Mouse (Mus musculus): Measurements from ENCODE around the gene Snx19.

The Snx19 gene

GRCm38 (mm10) chr9:30456250-30456649 lies 29.3 kb downstream of the Snx19 start:
- CTCF ChIA-PET: interaction anchor here in 1 of 4 experiments (2.2 kb wide), 1 partner anchor 480 kb away, joined by 4 read pairs; no protein-coding TSS in a partner anchor
- POLR2A ChIA-PET: interaction anchor here in 2 of 4 experiments (0.6 to 1.4 kb wide), 2 partner anchors 466 to 1223 kb away, joined by 3 to 4 read pairs; partner anchors contain the start of gene Adamts15 (in 1 of the 2)

DNA sequence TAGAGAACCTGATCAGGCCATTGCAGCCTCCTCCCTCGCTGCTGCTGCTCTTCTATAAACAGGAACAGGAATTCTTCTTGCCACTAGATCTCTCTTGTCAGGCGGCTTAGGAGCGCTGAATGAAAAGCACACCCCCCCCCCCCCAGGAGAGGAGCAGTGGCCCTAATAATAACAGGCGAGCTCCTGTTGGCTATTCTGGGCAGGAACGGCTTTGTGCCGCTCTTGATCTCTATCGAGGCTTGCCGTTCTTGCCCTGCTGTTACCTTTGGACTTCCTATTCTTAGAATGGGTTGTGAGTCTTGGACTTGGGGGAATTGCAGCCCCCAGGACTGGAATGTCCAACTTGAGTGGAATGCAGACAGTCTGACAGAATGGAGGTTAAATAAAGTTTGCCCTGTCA lies 33.6 kb downstream of the Snx19 start:
- POLR2A ChIA-PET: interaction anchor here in 1 of 4 experiments (1.5 kb wide), 1 partner anchor 476 kb away, joined by 3 read pairs; no protein-coding TSS in a partner anchor
- CTCF ChIA-PET: interaction anchor here in 3 of 4 experiments (0.6 to 1.7 kb wide), 3 partner anchors 33 to 543 kb away, joined by 3 to 18 read pairs (median 6); partner anchors contain the start of gene Snx19 (in 1 of the 3)

GRCm38 (mm10) chr9:30464661-30465060 lies 37.8 kb downstream of the Snx19 start:
- ChIA-PET POLR2A (no interaction called here), CTCF (interaction anchor here in 2 of 4 experiments (0.6 to 1.2 kb wide), 4 partner anchors 16 to 476 kb away, joined by 3 to 4 read pairs (median 4); no protein-coding TSS in a partner anchor)

DNA sequence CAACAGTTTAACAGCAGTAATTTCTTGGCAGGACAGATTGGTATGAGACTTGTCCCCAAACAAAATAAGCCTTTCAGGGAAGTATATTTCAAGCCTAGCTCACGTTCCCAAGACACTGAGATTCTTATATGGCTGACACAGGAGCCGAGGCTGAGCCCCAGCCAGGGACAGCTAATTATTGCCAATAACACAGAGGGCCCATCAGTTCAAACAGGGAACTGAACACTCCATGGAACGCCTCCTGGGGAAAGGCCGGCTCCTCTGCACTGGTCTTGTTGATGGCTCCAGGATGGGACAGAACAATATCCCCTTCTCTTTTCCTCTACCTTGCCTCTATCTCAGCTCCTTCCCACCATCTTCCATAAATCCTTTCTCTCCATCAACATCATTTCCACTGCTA lies 53.1 kb downstream of the Snx19 start:
- ChIA-PET POLR2A (interaction anchor here in 3 of 4 experiments (0.6 to 2.2 kb wide), 8 partner anchors 442 to 603 kb away, joined by 3 to 9 read pairs (median 4); partner anchors contain the start of gene Adamts15 (in 1 of the 3)), CTCF (interaction anchor here (0.5 to 5.7 kb wide), 75 partner anchors 8 to 949 kb away, joined by 3 to 227 read pairs (median 5); partner anchors contain the start of genes Adamts15 (in 3 of the 4), Adamts8 (in 3 of the 4), Snx19 (in 2 of the 4) and Nfrkb (in 1 of the 4))

GRCm38 (mm10) chr9:30480464-30480863 lies 53.6 kb downstream of the Snx19 start:
- ChIA-PET CTCF (interaction anchor here (0.5 to 5.7 kb wide), 113 partner anchors 8 to 1893 kb away, joined by 3 to 227 read pairs (median 4); partner anchors contain the start of genes Adamts8 (in 4 of the 4), Adamts15 (in 3 of the 4), Snx19 (in 3 of the 4) and Nfrkb (in 1 of the 4)), POLR2A (interaction anchor here in 3 of 4 experiments (0.6 to 2.2 kb wide), 11 partner anchors 442 to 603 kb away, joined by 3 to 9 read pairs (median 4); partner anchors contain the start of genes Adamts8 (in 2 of the 3) and Adamts15 (in 1 of the 3))

GRCm38 (mm10) chr9:30482116-30482515 lies 55.2 kb downstream of the Snx19 start:
- ChIA-PET CTCF (interaction anchor here in 3 of 4 experiments (0.6 to 5.7 kb wide), 5 partner anchors 20 to 459 kb away, joined by 3 to 227 read pairs (median 40); partner anchors contain the start of genes Adamts8 (in 2 of the 3) and Adamts15 (in 1 of the 3)), POLR2A (no interaction called here)

- ChIA-PET CTCF (interaction anchor here in 1 of 4 experiments (0.5 to 5.7 kb wide), 2 partner anchors 396 to 455 kb away, joined by 3 to 227 read pairs; partner anchors contain the start of gene Adamts8), POLR2A (no interaction called here)
These were observed 57.3 kb downstream of the Snx19 start for GRCm38 (mm10) chr9:30484183-30484582.

GRCm38 (mm10) chr9:30485161-30485560 lies 58.3 kb downstream of the Snx19 start:
- POLR2A ChIA-PET: no interaction called here
- CTCF ChIA-PET: no interaction called here

DNA sequence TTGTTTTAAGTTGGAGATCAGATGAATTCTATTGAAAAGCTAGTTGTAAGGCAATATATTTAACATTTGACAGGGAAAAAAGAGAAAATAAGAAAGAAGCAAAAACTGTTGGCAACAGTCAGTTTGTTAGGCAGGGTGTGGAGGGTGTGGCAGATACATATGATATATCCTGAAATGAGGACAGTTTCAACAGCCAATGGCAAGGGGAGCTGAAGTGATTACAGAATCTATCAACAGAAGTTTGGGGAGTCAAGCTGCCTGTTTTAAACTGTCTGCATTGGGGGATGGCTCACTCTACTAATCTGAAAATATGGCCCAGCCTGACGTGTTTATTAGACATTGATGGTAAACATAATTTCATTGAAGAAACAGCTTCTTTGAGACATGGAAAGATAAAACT lies 61.5 kb downstream of the Snx19 start:
- ChIA-PET CTCF (interaction anchor here in 2 of 4 experiments (1.2 to 1.6 kb wide), 2 partner anchors 8 kb away, joined by 3 read pairs; no protein-coding TSS in a partner anchor), POLR2A (no interaction called here)

DNA sequence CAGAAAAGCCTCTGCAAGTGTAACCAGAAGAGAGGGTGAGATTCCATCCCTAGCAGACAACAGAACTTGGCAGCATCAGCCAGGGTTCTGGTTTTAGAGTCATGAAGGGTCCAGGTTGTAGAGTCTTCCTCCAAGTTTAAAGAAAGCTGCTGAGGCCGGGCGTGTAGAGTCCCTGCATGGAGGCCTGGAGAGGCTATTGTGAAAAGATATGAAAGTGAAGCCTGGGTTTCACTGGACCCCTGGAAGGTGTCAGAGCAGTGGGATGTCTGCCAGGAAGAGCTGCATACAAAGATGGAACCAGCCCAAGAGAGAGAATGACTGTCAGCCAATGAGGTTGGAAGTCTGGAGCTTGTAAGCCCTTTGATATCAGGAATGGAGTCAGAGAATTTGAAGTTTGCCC lies 67.5 kb downstream of the Snx19 start:
- ChIA-PET CTCF (interaction anchor here in 2 of 4 experiments (1.1 to 1.6 kb wide), 2 partner anchors 442 to 446 kb away, joined by 3 to 4 read pairs; no protein-coding TSS in a partner anchor), POLR2A (no interaction called here)

DNA sequence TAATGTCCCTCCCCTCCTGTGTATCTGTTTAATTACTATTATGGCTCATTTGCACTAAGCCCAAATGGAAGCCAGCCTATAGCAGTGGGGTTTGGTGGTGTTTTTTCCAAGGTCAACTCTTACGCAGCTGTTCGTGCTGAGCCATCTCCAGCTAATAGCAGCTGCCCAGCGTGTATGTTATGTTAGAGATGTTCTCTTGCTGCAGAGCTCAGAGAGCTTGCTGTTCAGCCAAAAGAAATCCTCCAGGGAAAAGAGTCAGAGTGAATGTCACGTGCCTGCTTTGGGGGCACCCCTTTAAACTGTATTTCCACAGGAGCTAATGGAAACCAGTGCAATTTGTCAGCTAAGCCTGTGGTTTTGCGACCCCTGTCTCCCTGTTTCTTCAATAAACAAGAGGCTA lies 82.1 kb downstream of the Snx19 start:
- ChIA-PET POLR2A (no interaction called here), CTCF (interaction anchor here in 2 of 4 experiments (0.6 to 2.4 kb wide), 2 partner anchors 29 to 1001 kb away, joined by 6 to 12 read pairs; no protein-coding TSS in a partner anchor)

DNA sequence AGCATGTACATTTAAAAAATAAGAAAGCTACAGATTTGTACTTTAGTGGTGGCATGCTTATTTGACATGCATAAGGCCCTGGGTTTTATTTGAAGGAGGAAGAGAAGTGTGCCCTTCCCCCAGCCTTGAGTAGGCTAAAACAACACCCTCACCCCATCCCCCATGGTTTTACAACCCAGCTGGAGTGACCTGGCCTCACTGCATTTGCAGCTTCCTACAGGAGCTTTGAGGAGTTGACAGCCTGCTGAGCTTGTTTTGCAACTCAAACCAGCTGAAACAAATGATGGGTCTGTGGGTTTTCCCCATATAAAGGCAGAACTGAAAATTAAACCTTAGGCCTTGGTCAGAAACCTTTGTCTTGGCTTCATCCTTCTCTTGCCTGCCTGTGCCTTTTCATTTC lies 89.0 kb downstream of the Snx19 start:
- CTCF ChIA-PET: no interaction called here

More for the DNA sequence above, 89.0 kb downstream of the Snx19 start:
- POLR2A ChIA-PET: interaction anchor here in 1 of 4 experiments (0.8 kb wide), 1 partner anchor 405 kb away, joined by 3 read pairs; no protein-coding TSS in a partner anchor

Measured in embryonic stem cell, embryonic (primary cell).